Mouse (Mus musculus) gastrocnemius, postnatal 10 days (tissue): ENCODE data around the gene Prm3. TPM values are rescaled to one million over a fixed set of nuclear protein-coding genes. Genes with fewer than 3 reads are reported as not detected.

ENCODE experiments used
- DNase-seq: peaks from one replicate; pipeline ENCODE4 v3.0.0; 2021; ENCODE audit warnings: mixed read lengths
- total RNA-seq, 2 experiments: library from RNA; stranded (reverse); gene quantifications; 2 replicates each; pipeline ENCODE4 v1.2.3; 2021

Gene Prm3
- total RNA-seq, 2 experiments from 2014 or later, result not detected

DNA sequence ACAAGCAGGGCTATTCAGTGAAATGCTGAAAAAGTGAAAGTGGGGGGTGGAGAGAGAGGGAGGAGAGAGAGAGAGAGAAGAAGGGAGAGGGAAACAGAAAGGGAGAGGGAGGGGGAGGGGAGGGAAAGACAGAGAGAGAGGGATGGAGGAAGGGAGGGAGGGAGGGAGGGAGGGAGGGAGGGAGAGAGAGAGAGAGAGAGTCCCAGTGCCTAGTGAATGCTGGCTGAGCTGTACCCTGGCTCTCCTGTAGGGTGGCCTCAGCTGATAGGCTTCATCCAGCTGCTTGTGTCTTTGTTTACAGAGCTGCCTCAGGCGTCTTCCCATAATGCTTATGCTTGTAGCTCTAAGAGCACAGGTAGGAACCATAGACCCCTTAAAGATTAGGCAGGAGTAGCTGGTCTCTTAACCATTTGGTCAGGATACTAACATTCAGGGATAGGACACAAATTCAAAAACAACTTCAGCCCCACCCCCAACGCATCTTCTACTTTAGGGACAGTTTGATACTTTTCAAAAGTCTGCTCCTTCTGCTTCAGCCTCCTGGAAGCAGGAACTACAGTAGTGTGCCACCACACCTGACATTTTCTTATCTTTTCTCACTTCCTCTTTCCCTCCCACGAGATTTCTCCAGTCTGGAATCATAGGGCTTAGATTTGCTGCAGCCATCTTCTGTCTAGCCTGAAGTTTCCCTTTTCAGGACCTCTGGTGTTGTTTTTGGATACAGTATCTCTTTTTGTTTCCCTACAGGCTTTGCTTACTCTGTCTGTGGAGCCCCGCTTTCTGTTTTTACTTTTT is 20.0 kb downstream of the Prm3 start:
- DNase-seq, result no peak

DNA sequence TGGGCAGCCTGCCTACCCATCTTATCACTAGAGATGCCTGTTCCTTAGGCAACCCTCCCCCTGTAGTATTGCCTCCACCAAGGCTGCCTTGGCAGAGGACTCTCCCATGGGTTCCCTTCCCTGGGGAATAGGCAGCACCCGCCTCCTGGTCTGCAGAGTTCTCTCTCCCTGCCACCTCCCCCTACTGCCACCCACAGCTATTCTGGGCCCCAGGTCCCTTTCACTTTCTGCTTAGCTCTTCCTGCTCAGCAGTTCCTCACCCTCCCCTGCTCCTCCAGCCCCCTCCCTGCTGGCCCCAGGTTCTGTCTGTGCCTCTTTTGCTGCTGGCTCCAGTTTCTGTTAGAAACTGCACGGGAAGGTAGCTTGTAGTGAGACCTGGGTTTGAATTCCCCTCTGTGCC is 21.1 kb downstream of the Prm3 start:
- DNase-seq, result no peak

DNA sequence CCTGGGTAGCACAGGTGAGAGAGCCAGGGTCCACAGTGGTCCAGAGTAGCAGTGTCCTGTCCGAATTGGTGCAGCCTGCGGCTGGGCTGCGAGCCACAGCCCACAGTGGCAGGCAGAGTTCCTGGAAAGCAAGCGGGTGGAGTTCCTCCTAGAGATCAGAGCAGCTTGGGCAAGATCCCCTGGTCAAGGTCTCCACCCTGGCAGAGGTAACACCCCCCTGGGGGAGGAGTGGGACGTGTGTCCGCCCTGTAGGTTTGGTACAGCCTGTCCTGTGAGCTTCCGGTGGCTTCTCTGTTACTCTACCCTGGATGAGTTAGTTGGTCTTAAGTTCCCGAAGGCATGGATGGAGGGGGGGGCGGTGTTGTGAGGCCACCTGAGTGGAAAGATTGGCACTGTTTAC is 21.9 kb downstream of the Prm3 start:
- DNase-seq, result no peak

DNA sequence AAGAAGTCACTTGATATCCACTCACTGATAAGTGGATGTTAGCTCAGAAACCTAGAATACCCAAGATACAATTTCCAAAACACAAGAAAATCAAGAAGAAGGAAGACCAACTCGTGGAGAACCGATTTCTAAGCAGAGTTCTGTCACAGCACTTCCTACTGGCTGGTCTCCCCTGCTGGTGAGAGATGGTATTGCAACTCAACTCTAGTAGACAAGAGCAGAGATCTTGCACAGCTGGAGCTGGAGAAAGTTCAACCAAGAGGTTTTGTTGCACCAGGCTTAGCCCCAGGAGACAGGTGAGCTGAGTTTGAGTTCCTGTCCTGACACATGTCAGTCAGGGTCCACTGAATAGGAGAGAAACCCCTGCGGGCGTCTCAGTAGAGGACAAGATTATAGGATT is 23.6 kb downstream of the Prm3 start:
- peak; percentile 76 for DNase-seq

DNA sequence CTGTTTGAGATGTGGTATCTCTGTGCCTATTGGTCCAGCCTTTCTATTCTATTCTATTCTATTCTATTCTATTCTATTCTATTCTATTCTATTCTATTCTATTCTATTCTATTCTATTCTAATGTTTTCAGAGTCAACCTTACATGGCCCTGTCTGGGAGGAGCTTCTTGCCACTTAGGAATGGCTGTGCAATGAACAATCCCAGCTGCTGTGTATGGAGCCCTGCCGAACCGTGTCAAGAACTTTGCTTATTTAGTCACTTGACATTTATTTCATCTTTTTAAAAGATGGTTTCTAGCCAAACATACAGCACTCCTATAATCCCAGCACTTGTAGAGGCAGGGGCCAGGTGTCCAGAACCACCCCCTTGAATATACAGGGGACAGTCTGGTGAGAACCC is 26.4 kb downstream of the Prm3 start:
- DNase-seq, result no peak

DNA sequence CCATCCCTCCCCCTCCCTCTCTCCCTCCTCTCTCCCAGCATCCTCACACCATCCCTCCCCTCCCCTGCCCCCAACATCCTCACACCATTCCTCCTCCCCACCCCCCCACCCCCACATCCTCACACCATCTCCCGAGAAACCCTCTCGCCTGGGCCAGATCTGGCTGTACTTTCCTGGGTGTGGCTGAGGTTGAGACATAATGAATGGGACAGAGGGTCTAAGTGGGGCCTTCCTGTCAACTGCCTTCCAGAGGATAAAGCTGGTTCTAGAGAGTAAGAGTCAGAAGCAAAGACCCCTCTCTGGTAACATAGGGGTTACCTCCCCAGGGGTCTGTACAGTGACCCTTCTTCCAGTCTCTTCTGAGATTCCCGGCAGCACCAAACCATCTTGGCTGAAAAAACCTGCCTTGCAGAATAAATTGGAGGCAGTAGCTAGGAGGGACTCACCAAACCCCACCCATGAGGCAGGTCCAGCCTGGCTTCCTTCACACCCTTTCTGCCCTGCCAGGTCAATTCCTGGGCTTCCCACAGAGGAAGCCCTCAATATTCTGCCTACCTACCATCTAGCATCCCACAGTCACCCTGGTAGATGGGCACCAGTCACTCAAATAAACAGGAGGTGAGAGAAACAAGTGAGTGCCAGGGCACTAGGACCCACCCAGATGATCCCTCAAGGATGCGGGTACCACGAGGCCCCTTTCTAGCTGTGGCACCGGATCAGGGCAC is 27.0 kb downstream of the Prm3 start:
- no peak for DNase-seq

DNA sequence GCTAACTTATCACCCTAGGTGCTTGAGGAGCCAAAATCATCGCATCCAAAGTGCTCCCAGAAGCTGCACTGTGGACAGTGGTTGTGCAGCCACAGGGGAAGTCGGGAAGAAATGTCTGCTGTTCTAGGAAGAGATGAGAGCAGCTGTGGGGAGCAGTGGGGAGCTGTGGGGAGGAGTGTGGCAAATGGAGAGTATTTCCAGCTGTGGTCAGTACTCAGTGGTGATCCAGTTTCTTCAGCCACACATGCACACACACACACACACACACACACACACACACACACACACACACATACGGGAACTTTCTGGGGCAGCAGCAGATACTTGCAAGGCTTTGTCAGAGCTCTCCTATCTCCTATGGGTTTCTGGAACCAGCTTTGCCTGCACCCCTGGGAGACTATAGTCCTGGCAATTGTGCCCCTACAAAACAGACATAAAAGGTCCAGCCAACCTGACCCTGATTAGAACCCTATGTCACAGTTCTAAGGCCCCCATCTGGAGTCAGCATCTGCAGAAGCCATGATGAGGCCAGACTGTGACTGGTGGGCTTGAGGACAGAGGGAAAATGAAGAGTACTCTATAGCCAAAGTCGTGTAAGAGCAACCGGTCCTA is 28.0 kb downstream of the Prm3 start:
- DNase-seq, result no peak

DNA sequence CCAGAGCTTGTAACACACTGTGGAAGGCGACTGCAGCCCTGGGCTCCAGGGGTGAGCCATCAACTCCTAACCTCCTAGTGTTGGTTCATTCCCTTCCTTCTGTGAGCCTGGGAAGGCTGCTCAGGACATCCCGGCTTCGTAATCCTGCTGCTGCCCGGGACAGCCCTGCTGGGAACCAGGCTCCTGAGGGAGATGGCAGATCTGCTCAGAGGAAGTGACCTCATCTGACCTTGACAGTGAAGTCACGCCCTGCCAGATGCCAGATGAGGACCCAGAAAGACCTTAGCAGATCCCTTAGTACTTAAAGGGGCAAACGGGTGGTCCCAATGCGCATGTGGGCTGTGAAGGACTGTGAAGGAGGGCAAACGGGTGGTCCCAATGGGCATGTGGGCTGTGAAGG is 29.5 kb downstream of the Prm3 start:
- DNase-seq, result no peak

DNA sequence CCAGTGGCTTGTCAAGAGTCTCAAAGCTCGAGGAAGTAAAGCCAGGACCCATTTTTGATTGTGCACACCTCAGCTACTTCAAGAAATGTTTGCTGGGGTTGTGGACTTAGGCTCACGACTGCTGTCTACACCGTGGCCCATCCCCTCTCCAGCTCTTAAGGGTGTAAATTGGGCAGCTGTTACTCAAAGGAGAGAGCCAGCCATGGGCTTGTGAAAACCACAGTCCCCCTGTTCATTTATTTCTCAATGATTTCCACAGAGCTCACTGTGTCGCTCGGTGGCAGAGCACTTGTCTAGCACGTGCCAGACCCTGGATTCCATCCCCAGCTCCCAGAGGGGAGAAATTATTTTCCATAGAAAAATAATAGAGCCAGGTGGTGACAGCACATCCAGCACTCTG is 34.5 kb downstream of the Prm3 start:
- no peak for DNase-seq

DNA sequence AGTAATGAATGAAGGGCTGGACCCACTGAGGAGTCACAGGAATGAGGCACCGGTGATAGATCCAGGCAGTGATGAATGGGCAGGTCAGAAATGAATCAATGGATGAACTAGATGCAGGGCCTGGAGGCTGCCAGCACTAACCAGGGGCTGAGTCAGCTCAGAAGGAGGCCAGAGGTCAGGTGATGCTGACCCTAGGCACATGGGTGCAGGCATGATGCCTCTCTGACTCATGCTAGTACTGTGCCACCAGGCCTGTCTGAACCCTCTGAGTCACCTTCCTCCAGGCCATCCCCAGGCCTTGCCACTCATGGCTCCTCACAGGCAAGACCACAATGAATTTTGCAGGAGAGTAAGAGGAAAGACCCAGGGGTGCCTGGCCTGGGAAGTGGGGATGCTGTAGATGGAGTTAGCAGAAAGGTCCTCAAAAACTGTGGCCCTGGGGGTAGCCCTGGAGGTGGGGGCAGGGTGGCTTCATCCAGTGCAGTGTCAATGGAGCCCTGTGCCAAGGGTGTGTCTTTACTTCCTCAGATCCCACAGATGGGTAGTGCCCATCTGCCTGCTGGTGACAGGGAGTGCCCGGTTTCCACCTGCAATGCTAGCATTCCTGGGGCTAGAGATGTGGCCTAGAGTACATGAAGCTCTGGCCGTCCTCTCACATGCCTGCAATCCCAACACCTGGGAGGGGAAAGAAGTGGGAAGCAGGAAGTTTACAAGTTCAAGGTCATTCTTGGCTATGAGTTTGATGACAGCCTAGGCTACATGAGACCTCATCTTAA is 36.0 kb downstream of the Prm3 start:
- DNase-seq, result no peak

DNA sequence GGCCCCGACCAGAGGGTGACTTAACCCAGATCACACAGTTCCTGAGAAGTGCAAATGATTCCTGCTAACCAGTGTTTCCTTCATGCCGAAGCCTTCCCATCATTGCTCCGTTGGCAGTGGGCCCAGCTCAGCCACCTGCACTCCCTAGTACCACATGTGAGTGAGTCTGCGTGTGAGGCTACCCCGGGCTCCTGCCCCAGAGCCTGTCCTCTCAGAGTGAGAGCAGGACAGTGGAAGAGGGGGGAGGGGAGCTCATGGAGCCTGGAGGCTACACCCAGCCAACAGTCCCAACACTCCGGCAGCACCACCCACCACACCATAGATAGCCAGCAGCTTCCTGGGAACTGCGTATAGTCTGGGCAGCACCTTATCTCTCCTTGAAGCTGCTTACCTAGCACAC is 40.9 kb downstream of the Prm3 start:
- peak; percentile 51 for DNase-seq

DNA sequence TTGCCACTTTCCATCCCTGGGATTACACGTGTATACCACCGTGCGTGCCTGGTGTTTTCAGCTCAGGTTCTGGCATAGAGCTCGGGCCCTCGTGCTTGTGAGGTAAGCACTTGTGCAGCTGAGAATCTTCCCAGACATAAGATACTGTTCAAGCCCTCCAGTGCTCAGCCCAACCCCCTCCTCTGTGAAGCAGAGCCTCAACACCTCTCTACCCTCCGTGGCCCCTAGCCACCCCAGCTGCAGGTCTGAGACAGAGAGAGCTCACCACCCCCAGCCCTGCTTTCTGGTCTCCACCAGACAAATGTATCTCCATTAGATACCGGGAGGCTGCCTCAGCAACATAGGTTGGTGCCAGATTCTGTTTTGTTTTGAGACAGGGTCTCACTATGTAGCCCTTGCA is 41.5 kb downstream of the Prm3 start:
- no peak for DNase-seq

DNA sequence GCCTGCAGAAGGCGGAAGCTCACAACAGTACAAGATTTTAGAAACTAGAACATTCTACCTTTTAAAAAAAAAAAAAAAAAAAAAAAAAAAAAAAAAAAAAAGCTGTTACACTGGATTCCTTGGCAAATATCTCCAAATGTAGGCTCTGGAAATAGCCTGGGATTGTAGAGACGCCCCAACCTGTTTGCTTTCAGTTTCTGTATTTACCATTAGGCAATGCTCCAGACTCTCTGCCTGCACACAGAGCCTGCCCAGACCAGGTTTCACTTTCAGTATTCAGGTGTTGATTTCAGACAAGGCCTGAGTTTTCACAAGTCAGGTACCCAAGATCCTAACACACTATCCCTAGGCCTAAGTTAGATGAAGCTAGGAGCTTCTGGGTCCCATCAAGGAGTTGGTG is 49.6 kb downstream of the Prm3 start:
- DNase-seq, result no peak

Other genes starting within 250 kb of the Prm3 start
- 10 to 100 TPM; 26.8 to 30.3 TPM for gene Dexi, start 247.9 kb downstream of the Prm3 start, total RNA-seq
- gene Clec16a, start 245.6 kb downstream of the Prm3 start, total RNA-seq, result 10 to 100 TPM; 24.5 to 25.8 TPM
- gene Socs1, start 5.4 kb downstream of the Prm3 start, total RNA-seq, result 1 to 10 TPM; 1.1 to 2.2 TPM
- not detected for gene Tnp2, start 2.3 kb downstream of the Prm3 start, total RNA-seq
- not detected for gene Prm2, start 5.2 kb upstream of the Prm3 start, total RNA-seq
- not detected for gene Prm1, start 14.9 kb upstream of the Prm3 start, total RNA-seq
- not detected for gene Gm11172, start 22.0 kb upstream of the Prm3 start, total RNA-seq
- 1 to 10 TPM; 1.6 TPM for gene Rmi2, start 44.1 kb upstream of the Prm3 start, total RNA-seq